Comparison of ENCODE assay signal across 10 mouse cellular contexts in genomic region chr17:70341920-70342319, GRCm38 (mm10).
DNase-seq lines count a peak whose midpoint lies in the region; ATAC-seq and TF ChIP-seq lines count a peak whose summit lies in the region.
"Had no signal": no experiment of that assay in that cellular context is flagged by ENCODE, and none has a peak within 500 bp of the region (broad histone marks: within the 10 kb centered on the region; RNA-seq: fewer than 3 reads in every experiment).

No protein-coding gene starts in this region.

- TF ChIP-seq POLR2A in cerebellum, adult 2 months (IDR thresholded peaks at IDR 0.05; ENCODE audit: borderline replicate concordance, insufficient read depth, low read length): no peak

- no peak overlapping the region for H3K4me3 ChIP-seq in hindbrain, embryonic 15.5 days
- no peak overlapping the region for H3K4me3 ChIP-seq in hindbrain, embryonic 12.5 days
- no peak overlapping the region for H3K4me3 ChIP-seq in E14TG2a.4 (replicated peaks; ENCODE audit: low read length)
- no peak overlapping the region for H3K4me3 ChIP-seq in cerebellum, adult 2 months (replicated peaks; ENCODE audit: insufficient read depth, low read depth, low read length)
- H3K4me3 ChIP-seq: erythroblast, embryonic 14.5 days had no signal

- 72% methylated on average over 6 of the region's 6 CpGs for WGBS in hindbrain, embryonic 15.5 days
- WGBS in hindbrain, embryonic 12.5 days: 72% methylated on average over 6 of the region's 6 CpGs
- 68% methylated on average over 6 of the region's 6 CpGs for WGBS in cerebellum, adult 2 months

- H3K36me3 ChIP-seq in hindbrain, embryonic 15.5 days: no peaks in the 10 kb centered on the region
- no peaks in the 10 kb centered on the region for H3K36me3 ChIP-seq in hindbrain, embryonic 12.5 days
- H3K36me3 ChIP-seq in E14TG2a.4 (ENCODE audit: insufficient read depth, low read length): no peaks in the 10 kb centered on the region

- H3K27ac ChIP-seq in hindbrain, embryonic 15.5 days (replicated peaks): peak overlapping the region; percentile 52
- H3K27ac ChIP-seq in hindbrain, embryonic 12.5 days: no peak overlapping the region
- no peak overlapping the region for H3K27ac ChIP-seq in cerebellum, adult 2 months (ENCODE audit: insufficient read depth, low read length)

- H3K27me3 ChIP-seq in hindbrain, embryonic 15.5 days: no peaks in the 10 kb centered on the region
- no peaks in the 10 kb centered on the region for H3K27me3 ChIP-seq in hindbrain, embryonic 12.5 days
- no peaks in the 10 kb centered on the region for H3K27me3 ChIP-seq in E14TG2a.4 (ENCODE audit: insufficient read depth, low read length)
- H3K27me3 ChIP-seq in cerebellum, adult 2 months (ENCODE audit: control insufficient read depth, insufficient read depth, low read length): no peaks in the 10 kb centered on the region
- H3K27me3 ChIP-seq: Patski had no signal

- peak; percentile 15; the same call in 1 of the 2 replicates for TF ChIP-seq CTCF in E14TG2a.4 (conservative IDR thresholded peaks at IDR 0.05; ENCODE audit: low read length)
- TF ChIP-seq CTCF in cerebellum, adult 2 months (IDR thresholded peaks at IDR 0.05; ENCODE audit: borderline replicate concordance, insufficient read depth, low read depth, low read length): peak; percentile 63

- H3K4me2 ChIP-seq in hindbrain, embryonic 15.5 days: no peak overlapping the region
- H3K4me2 ChIP-seq in hindbrain, embryonic 12.5 days (replicated peaks): no peak overlapping the region

- DNase-seq in cerebellum, adult 2 months: peak; percentile 32 to 49
- DNase-seq in left cerebral cortex, postnatal 10 days (ENCODE audit: extremely low spot score in 1 of 2, low spot score in 2 of 2): peak; percentile 30 to 36
- no peak for DNase-seq in urinary bladder, postnatal 10 days (ENCODE audit: low spot score)
- DNase-seq in gastrocnemius, adult 18-20 months (ENCODE audit: low spot score): no peak
- no peak for DNase-seq in lung, adult 18-20 months

- no peaks in the 10 kb centered on the region for H3K9me3 ChIP-seq in hindbrain, embryonic 15.5 days
- H3K9me3 ChIP-seq in hindbrain, embryonic 12.5 days (replicated peaks): no peaks in the 10 kb centered on the region
- H3K9me3 ChIP-seq in E14TG2a.4 (ENCODE audit: low read length): no peaks in the 10 kb centered on the region

- ATAC-seq in hindbrain, embryonic 15.5 days (ENCODE audit: low FRiP score, low read depth): peak; percentile 80; the same call in 1 of the 2 replicates
- ATAC-seq in hindbrain, embryonic 12.5 days (ENCODE audit: low FRiP score): no peak
- ATAC-seq: Patski had no signal

- intact Hi-C loops in left cerebral cortex, postnatal 10 days (cut with DNase I): loop anchor here (5.0 to 10.0 kb wide), 2 partner anchors 370 to 777 kb away; no protein-coding TSS in a partner anchor

- no peak overlapping the region for H3K9ac ChIP-seq in hindbrain, embryonic 15.5 days
- H3K9ac ChIP-seq in hindbrain, embryonic 12.5 days: no peak overlapping the region

- H3K4me1 ChIP-seq in hindbrain, embryonic 15.5 days (replicated peaks): 0 out of 2 replicates have a peak, but pooled peaks cover 3% of the 10 kb centered on the region
- H3K4me1 ChIP-seq in hindbrain, embryonic 12.5 days: no peaks in the 10 kb centered on the region
- H3K4me1 ChIP-seq in E14TG2a.4 (replicated peaks; ENCODE audit: low read depth, low read length): no peaks in the 10 kb centered on the region
- no peaks in the 10 kb centered on the region for H3K4me1 ChIP-seq in cerebellum, adult 2 months (ENCODE audit: control insufficient read depth, insufficient read depth, low read length)

Comparison
In these comparisons a context has a peak if more than half of its experiments do, and no peak if none do; other contexts are left out.
1. DNase-seq: peak in cerebellum, adult 2 months (2 of 2) and left cerebral cortex, postnatal 10 days (2 of 2); none in urinary bladder, postnatal 10 days (single experiment), gastrocnemius, adult 18-20 months (single experiment) and lung, adult 18-20 months (0 of 2).